Mouse (Mus musculus): Measurements from ENCODE around the gene Tbc1d23.
"Not testable (repeated sequence)": the region's sequence is repeated elsewhere in the genome, so short reads cannot be mapped to it uniquely, and the experiment has no call there.

The Tbc1d23 gene

GRCm38 (mm10) chr16:57231089-57231936, at the start of gene Tbc1d23:
Gene Tbc1d23 (minus strand): TSS chr16:57231504.
- peak; percentile 99 for DNase-seq

DNA sequence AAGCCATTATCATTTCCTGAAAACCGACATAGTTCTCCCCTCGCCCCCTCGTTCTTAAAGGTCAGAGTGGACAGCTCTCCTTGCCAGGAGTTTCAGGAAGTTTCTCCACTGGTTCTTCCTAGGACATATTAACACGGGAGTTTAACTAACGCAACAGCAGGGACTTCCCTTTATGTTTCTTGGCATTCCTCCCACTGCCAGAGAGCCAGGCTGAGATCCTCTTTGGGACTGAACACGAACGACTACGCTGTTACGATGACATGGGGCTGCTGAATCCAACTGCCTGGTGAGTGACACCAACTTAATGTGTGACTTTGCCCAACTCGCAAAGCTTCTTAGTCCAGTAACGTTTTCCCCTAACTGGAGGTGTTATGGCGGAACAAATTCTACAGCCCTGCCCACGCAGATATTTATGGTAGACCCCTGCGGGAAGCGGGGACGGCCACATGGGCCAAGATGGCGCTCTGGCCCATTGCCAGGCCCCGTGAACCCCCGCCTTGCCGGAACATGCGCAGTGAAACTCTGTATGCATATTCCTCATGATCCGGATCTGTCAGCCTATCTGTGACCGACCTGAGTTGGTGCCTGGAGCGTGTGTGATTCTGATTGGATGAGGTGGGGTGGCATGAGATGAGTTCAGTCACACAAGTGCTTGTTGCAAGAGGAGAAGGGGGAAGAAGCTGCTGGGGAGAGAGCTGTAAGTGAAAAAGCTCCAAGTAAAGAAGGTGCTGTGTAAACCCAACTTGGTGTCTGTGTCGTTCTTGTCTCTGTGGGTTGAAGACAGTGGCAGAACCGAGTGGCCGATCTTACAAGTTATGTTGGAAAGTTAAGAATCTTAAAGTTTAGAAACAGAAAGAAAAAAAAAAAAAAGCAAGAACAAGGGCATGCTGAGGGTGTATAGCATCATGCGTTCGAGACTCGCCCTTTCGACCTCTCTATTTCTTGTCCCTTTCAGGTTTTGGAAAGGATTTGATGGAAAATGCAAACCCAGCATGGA, 49.2 kb upstream of the Tbc1d23 start:
- peak; percentile 32 for DNase-seq

- no peak for DNase-seq
Observed at GRCm38 (mm10) chr16:57278976-57279626, 47.8 kb upstream of the Tbc1d23 start.

DNA sequence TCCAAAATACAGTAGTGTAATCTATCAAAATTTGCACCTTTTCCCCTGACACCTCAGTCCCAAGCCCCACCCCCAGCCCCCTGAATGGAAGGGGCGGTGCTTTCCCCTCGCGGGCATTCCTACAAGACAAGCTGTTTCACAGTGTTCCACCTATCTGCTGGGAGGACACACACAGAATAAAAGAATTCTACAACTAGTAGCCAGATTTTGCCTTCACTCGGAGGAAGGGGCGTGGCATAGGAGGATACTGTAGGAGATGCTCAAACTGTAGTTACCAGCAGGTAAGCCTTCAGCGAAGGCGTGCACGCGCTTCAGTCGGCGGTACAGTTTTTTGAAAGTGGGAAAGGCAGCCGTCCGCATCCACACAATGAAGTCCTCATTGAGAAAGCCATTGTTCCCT, 38.4 kb upstream of the Tbc1d23 start:
- DNase-seq = no peak

DNA sequence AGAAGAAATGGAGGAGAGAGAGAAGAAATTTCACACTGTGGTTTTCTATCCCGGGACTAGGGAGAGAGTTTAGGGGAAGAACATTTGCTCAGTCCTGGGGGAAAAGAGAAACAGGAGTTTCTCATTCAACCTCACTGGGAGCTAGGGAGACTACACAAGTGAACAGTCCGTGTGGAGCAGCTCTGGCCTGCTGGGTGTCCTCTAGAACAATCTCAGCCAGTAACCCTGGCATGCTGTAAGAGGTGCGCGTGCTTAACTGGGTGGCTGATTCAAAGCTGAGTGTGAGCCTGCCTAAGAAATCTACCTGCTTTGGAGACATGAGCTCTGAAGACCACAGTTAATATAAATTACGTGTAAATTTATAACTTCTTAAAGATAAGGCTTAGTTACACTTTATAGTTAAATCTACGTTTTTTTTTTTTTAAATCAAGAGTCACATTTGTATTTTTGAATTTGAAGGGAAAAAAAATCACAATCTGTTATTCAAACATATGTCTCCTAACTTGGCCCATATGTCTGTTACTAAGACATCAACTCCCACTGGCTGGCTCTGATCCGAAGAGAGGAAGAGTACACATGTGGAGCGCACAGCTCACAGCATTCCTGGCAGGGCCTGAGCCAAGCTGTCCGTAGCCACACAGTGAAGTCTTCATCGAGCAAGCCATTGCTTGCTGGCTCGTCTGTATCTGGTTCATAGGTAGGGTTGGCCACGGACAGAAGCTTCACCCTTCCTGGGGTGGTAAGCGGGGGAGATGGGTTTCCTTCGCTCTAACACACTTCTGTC, 36.9 kb upstream of the Tbc1d23 start:
- peak; percentile 28 for DNase-seq

DNA sequence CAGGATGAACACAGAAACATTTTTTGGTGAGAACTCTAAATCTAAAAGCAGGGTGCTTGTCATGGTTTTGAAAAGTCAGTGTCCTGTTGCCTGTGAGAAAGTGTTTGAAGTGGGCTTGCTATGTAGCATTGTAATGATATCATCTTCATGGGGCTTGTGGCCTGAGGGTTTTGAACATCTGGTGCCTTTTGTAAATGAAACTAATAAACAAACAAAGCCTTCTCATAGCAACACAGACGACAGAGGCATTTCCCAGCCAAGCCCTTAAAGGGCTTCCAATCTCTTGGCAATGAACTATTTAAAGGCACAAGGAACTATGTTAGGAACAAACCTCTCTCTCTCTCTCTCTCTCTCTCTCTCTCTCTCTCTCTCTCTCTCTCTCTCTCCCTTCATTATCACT, 35.8 kb upstream of the Tbc1d23 start:
- DNase-seq = peak; percentile 71

DNA sequence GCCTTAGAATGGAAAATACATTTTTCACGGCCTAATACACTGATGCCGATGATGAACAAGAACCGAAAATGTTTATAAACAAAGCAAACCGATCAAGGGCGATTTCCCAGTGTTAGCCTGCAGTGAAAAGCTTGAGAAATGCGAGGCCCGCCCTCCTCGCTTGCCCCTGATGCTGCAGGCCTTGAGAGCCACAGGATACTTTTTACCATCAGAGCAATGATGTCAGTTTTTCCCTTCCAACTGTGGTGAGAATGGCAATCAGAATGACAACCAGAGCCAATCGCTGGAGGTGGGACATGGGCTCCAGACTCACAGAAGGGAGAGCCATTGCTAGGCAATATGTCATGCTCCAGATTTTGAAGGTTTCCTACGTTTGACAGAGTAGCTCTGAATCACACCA, 28.8 kb upstream of the Tbc1d23 start:
- peak; percentile 44 for DNase-seq

DNA sequence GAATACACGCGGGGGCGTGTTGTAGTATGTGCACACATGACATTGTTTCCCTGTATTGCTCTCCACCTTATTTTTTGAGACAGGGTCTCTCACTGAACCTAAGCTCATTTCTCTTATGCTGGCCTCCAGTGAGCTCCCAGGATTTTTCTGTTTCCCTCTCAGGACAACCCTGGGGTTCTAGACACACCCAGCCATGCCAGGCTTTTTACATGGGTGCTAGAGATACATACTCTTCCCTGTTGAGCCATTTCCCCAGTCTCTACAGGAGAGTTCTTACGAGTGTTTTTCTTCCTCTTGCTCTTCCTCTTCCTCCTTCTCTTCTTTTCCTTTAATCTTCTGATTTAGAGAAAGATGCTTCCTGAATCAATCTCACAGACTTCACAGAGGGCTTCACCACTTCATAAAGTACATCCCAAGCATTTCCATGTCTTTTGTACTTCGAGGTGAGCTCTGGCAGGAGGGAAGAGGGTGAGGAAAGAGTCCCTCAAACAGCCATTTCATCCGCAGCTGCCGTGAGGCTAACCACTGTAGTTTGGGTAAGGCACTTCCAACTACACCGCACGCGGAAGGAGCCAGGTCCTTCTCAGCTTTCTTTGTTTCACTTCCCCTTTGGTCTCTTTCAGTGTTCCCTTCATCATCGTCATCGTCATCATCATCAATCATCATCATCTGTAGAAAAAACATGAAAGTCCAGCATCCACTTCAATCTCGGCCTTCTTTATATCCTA, 28.2 kb upstream of the Tbc1d23 start:
- DNase-seq = no peak

DNA sequence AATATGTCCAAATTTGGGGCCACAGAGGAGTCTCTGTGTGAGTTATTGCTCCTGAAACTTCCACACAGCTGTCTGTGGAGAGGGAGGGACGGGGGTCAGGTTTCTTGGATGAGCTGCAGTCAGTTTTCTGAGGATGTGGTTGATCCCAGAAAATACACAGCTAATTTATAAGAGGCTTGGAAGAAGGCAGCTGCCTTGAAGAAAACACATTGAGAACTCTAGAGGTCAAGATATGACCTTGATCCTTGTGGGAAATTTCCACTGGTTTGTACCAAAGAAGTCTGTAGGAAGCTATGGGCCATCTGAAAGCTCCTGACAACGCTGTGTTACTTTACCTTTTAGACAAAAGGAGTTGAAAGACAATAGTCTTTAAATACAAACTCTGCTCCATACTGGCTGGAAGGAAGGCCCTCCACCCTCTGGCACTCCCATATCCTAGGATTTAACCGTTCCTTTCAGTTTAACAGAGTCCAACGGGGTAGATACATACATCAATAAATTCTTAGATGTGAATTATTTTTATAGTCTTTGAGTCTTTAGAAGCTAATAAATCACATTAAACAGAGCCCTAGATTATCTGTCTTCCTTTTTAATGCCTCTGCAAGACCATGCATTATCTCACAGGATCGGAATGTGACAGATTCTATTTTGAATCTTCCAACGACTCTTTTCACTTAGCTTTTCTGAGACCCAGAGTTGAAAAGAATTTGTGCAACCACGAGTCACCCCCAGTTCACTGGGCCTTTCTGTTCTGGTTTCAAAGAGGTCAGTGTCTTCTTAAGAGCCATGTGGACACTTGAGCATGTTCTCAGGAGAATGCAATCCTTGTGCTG, 20.5 kb upstream of the Tbc1d23 start:
- peak; percentile 69 for DNase-seq

DNA sequence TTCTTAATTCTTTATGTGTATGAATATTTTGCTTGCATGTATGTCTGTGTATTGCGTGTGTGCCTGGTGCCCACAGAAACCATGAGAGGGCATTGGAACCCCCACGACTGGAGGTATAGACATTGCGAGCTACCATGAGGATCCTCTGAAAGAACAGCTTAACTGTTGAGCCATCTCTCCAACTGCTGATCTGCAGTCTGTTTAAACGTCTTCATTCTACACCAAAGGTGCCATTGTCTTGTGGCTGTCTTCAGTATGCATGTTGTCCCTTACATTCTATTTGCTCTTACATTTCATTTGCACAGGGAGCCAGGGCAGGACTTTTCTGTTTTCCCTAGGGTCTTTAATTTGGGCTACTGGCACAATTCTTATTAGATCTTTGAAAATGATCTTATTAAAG, 19.7 kb upstream of the Tbc1d23 start:
- no peak for DNase-seq

- no peak for DNase-seq
Observed at GRCm38 (mm10) chr16:57247464-57247863, 16.2 kb upstream of the Tbc1d23 start.

GRCm38 (mm10) chr16:57246596-57246995, 15.3 kb upstream of the Tbc1d23 start:
- DNase-seq = peak; percentile 51

DNA sequence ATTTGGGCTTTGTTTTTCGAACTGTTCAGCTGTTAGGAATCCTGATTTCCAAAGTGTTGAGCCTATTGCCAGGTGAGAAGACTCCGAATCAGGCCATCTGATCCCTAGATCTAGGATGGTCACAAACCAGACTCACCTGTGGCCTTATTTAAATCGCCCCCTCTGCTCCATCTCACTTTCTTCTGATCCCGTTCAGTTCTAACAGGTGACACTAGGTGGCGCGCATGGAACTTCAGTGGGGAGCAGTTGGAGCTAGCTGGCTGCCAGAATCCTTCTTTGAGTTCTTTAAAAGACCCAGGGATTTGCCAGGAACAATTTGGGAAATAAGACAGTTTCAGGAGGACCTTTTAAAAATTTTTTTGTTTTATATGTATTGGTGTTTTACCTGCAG, 12.5 kb upstream of the Tbc1d23 start:
- peak; percentile 92 for DNase-seq

DNA sequence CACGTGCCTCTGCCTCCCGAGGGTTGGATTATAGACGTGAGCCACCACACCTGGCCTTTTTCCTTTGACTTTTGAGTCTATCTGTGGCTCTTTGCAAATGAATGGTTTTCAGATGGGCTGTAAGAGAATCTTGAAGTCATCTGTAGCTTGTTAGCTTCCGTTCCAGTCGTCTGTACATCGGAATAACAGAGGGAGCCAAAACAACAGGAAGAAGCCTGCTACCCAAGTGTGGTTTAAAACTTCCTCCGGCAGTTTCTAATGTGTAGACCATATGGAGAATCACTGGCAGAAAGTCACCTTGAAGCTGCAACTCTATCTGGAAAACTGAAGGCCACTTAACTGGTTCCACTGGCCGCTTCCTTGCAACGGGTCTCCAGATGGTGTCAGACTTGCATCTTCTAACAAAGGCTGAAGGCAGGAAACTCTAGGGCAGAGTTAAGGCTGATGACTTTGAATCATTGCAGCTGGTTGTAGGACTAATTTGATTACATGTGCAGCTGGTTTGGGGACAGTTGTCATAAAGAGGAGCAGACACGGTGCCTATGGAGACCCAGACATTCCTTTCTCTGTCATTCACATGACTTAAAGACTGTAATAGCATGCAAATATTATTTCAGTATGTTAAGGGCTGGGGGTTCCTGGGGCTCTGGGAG, 12.0 kb upstream of the Tbc1d23 start:
- DNase-seq = peak; percentile 71

GRCm38 (mm10) chr16:57242857-57243204, 11.5 kb upstream of the Tbc1d23 start:
- no peak for DNase-seq

DNA sequence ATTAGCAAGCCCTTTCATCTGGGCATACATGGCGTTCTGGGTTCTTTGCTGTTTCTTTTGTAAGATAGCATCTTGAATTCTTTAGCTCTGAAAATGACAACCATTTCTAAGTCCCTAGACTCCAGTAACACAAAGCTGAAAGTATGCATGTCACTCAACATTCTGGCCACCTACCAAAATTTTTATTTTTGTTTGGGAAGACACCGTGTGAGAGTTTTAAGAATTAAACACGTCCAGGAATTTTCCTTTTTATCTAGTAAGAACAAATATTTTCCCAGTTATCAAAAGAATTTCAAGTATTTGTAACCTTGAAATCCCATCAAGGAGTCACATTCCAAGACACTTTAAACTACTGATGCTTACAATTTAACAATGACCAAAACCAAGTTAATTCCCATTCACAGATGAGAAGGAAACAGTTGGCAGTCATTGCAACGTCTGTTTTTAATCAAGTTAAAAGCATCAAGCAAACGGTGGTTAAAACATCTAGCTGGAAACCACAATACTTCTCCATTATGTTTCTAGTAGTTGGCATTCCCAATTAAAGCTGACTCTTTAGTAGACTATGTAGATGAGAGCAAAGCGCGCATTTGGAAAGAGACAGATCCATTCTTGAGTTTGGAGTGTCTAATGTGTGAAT, 4.7 kb upstream of the Tbc1d23 start:
- DNase-seq = no peak

DNA sequence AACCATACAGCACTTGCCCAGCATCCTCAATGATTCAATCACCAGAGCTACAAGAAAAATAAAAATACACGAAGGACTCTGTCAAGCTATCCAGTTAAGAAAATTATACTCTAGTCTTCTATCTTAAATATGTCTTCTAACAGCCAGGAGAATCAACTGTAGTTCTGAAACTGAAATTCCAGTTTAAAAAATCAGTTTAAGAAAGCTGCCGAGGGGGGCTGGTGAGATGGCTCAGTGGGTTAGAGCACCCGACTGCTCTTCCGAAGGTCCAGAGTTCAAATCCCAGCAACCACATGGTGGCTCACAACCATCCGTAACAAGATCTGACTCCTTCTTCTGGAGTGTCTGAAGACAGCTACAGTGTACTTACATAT, 620 bp upstream of the Tbc1d23 start:
- not testable (repeated sequence) for DNase-seq

- no peak for DNase-seq
Observed at GRCm38 (mm10) chr16:57226444-57226843, 4.9 kb downstream of the Tbc1d23 start.

DNA sequence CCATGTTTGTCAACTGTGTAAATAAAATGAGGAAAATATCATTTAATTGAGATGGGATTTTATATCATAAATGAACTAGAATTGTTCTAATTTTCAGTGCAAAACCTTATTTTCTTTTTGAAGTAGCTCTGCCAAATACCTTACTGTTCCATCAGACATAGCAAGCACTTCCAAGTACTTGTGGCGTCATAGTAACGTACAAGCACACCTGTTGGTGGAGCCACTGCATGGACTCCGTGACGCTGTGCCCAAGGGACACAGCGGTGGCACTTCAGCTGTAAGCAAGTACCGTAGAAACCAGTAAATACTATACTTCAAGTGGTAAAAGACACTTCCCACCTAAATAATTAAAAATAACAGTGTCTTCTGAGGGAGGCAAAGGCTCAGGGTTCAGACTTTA, 10.9 kb downstream of the Tbc1d23 start:
- no peak for DNase-seq

GRCm38 (mm10) chr16:57215957-57216356, 15.3 kb downstream of the Tbc1d23 start:
- DNase-seq = no peak
